Mouse (Mus musculus) frontal cortex, postnatal 14 days (tissue): ENCODE data around the gene Galc.
A peak's percentile ranks its signal among the peaks of the same experiment; 100 is the strongest.

Experiments used
- DNase-seq, 2 experiments: peaks; one replicate each; pipeline ENCODE4 v3.0.0; 2022; ENCODE audit warnings: low spot score in 2 of 2

Galc gene

GRCm38 (mm10) chr12:98258845-98259517 is at the start of gene Galc:
Galc (minus strand) TSS chr12:98259459.
- DNase-seq: peak; percentile 74 to 82

- DNase-seq: no peak
Observed at GRCm38 (mm10) chr12:98307179-98307915, 48.1 kb upstream of the Galc start.

- DNase-seq: no peak
Observed at GRCm38 (mm10) chr12:98303013-98303412, 43.8 kb upstream of the Galc start.

GRCm38 (mm10) chr12:98301980-98302379 is 42.7 kb upstream of the Galc start:
- DNase-seq: no peak

GRCm38 (mm10) chr12:98294241-98294640 is 35.0 kb upstream of the Galc start:
- no peak for DNase-seq

- DNase-seq: no peak
Observed at GRCm38 (mm10) chr12:98292278-98292677, 33.0 kb upstream of the Galc start.

- no peak for DNase-seq
Observed at GRCm38 (mm10) chr12:98290475-98290874, 31.2 kb upstream of the Galc start.

- no peak for DNase-seq
Observed at GRCm38 (mm10) chr12:98284477-98284876, 25.2 kb upstream of the Galc start.

GRCm38 (mm10) chr12:98283487-98283860 is 24.2 kb upstream of the Galc start:
- no peak for DNase-seq

- peak in 1 of 2 experiments; percentile 16 for DNase-seq
Observed at GRCm38 (mm10) chr12:98282776-98283486, 23.7 kb upstream of the Galc start.

GRCm38 (mm10) chr12:98280996-98281395 is 21.7 kb upstream of the Galc start:
- DNase-seq: no peak

GRCm38 (mm10) chr12:98280530-98280929 is 21.3 kb upstream of the Galc start:
- peak; percentile 43 to 69 for DNase-seq

GRCm38 (mm10) chr12:98272433-98272832 is 13.2 kb upstream of the Galc start:
- DNase-seq: no peak

GRCm38 (mm10) chr12:98270810-98271566 is 11.7 kb upstream of the Galc start:
- no peak for DNase-seq

- DNase-seq: no peak
Observed at GRCm38 (mm10) chr12:98269791-98270745, 10.8 kb upstream of the Galc start.

GRCm38 (mm10) chr12:98268441-98269369 is 9.4 kb upstream of the Galc start, which contains the start of gene Gpr65:
Gpr65 (plus strand) TSS chr12:98268635.
- DNase-seq: no peak

- no peak for DNase-seq
Observed at GRCm38 (mm10) chr12:98265697-98266096, 6.4 kb upstream of the Galc start.

GRCm38 (mm10) chr12:98259518-98259852 is 226 bp upstream of the Galc start:
- DNase-seq: no peak

GRCm38 (mm10) chr12:98258371-98258844 is 851 bp downstream of the Galc start:
- no peak for DNase-seq
